Mouse (Mus musculus): Measurements from ENCODE around the gene Pcna.
"Not testable (repeated sequence)": the region's sequence is repeated elsewhere in the genome, so short reads cannot be mapped to it uniquely, and the experiment has no call there.

Gene Pcna

GRCm38 (mm10) chr2:132276249-132276648 is 23.1 kb upstream of the Pcna start:
- no peak for DNase-seq (ENCODE audit: low spot score)

- DNase-seq (ENCODE audit: low spot score): no peak
Measured at GRCm38 (mm10) chr2:132275527-132275926, 22.4 kb upstream of the Pcna start.

- DNase-seq (ENCODE audit: low spot score): no peak
Measured at GRCm38 (mm10) chr2:132272694-132273389, 19.7 kb upstream of the Pcna start.

- no peak for DNase-seq (ENCODE audit: low spot score)
Measured at GRCm38 (mm10) chr2:132270331-132270951, 17.3 kb upstream of the Pcna start.

- DNase-seq (ENCODE audit: low spot score): no peak
Measured at GRCm38 (mm10) chr2:132269217-132269616, 16.1 kb upstream of the Pcna start.

- DNase-seq (ENCODE audit: low spot score): no peak
Measured at GRCm38 (mm10) chr2:132266086-132266485, 13.0 kb upstream of the Pcna start.

- no peak for DNase-seq (ENCODE audit: low spot score)
Measured at GRCm38 (mm10) chr2:132265196-132265595, 12.1 kb upstream of the Pcna start.

GRCm38 (mm10) chr2:132264266-132264710 is 11.2 kb upstream of the Pcna start:
- DNase-seq (ENCODE audit: low spot score): no peak

- no peak for DNase-seq (ENCODE audit: low spot score)
Measured at GRCm38 (mm10) chr2:132263421-132264265, 10.5 kb upstream of the Pcna start.

GRCm38 (mm10) chr2:132262879-132263398 is 9.8 kb upstream of the Pcna start, which contains the start of gene Cds2:
Cds2 (plus strand) TSS chr2:132263148.
- DNase-seq (ENCODE audit: low spot score): peak; percentile 99

GRCm38 (mm10) chr2:132262175-132262574 is 9.1 kb upstream of the Pcna start:
- DNase-seq (ENCODE audit: low spot score): no peak

- DNase-seq (ENCODE audit: low spot score): no peak
Measured at GRCm38 (mm10) chr2:132260601-132261000, 7.5 kb upstream of the Pcna start.

- DNase-seq (ENCODE audit: low spot score): no peak
Measured at GRCm38 (mm10) chr2:132257350-132258068, 4.4 kb upstream of the Pcna start.

- DNase-seq (ENCODE audit: low spot score): no peak
Measured at GRCm38 (mm10) chr2:132253603-132254002, 489 bp upstream of the Pcna start.

- no peak for DNase-seq (ENCODE audit: low spot score)
Measured at GRCm38 (mm10) chr2:132251911-132252310, 1.2 kb downstream of the Pcna start.

- peak; percentile 96 for DNase-seq (ENCODE audit: low spot score)
Measured at GRCm38 (mm10) chr2:132247539-132248313, 5.4 kb downstream of the Pcna start, which contains the start of gene Tmem230. Tmem230 (minus strand) TSS chr2:132247807.

- DNase-seq (ENCODE audit: low spot score): no peak
Measured at GRCm38 (mm10) chr2:132243370-132243769, 9.7 kb downstream of the Pcna start.

GRCm38 (mm10) chr2:132240457-132240856 is 12.7 kb downstream of the Pcna start:
- DNase-seq (ENCODE audit: low spot score): peak; percentile 65

- DNase-seq (ENCODE audit: low spot score): not testable (repeated sequence)
Measured at GRCm38 (mm10) chr2:132239434-132239833, 13.7 kb downstream of the Pcna start.

GRCm38 (mm10) chr2:132235975-132236374 is 17.1 kb downstream of the Pcna start:
- no peak for DNase-seq (ENCODE audit: low spot score)

- no peak for DNase-seq (ENCODE audit: low spot score)
Measured at GRCm38 (mm10) chr2:132235291-132235690, 17.8 kb downstream of the Pcna start.

Data from layer of hippocampus, adult 11-12 months (tissue).